Mouse (Mus musculus) neural tube, embryonic 14.5 days (tissue): ENCODE data around the gene Dennd1a. TPM values are rescaled to one million over a fixed set of nuclear protein-coding genes. Genes with fewer than 3 reads are reported as not detected.
A peak's percentile ranks its signal among the peaks of the same experiment; 100 is the strongest.

Experiments used
- ATAC-seq: fragments of 200-750 bp; cut with Nextera tagmentation; 2 replicates; pipeline ENCODE4 v1.8.0; 2017; ENCODE audit warnings: low read depth, mild to moderate bottlenecking, moderate TSS enrichment, moderate library complexity
- H3K27ac ChIP-seq: fragments of 300-500 bp; sonication (generic); 2 replicates; pipeline ENCODE4 v1.5.1; 2014; ENCODE audit warnings: low read depth, mild to moderate bottlenecking, control low read depth, low read length, moderate library complexity, mixed read lengths
- H3K27me3 ChIP-seq: fragments of 300-500 bp; sonication (generic); 2 replicates; pipeline ENCODE4 v1.6.1; 2014; ENCODE audit warnings: low read length; ENCODE audit not compliant: control insufficient read depth, insufficient read depth
- H3K36me3 ChIP-seq: fragments of 300-500 bp; sonication (generic); 2 replicates; pipeline ENCODE4 v1.6.1; 2014; ENCODE audit warnings: low read length, mixed read lengths; ENCODE audit not compliant: control insufficient read depth, insufficient read depth
- H3K4me1 ChIP-seq: fragments of 300-500 bp; sonication (generic); 2 replicates; pipeline ENCODE4 v1.6.1; 2014; ENCODE audit warnings: low read length; ENCODE audit not compliant: control insufficient read depth, insufficient read depth
- H3K4me2 ChIP-seq: fragments of 300-500 bp; sonication (generic); 2 replicates; pipeline ENCODE4 v1.6.1; 2014; ENCODE audit warnings: mild to moderate bottlenecking, low read depth, low read length, control low read depth
- H3K4me3 ChIP-seq: fragments of 300-500 bp; sonication (generic); 2 replicates; pipeline ENCODE4 v1.5.1; 2014; ENCODE audit warnings: low read depth, low read length, control low read depth, mixed read lengths
- H3K9ac ChIP-seq: fragments of 300-500 bp; sonication (generic); replicated peaks from 2 replicates; pipeline ENCODE4 v1.6.1; 2014; ENCODE audit warnings: low read depth, mild to moderate bottlenecking, control low read depth, low read length, mixed read lengths
- H3K9me3 ChIP-seq: fragments of 300-500 bp; sonication (generic); 2 replicates; pipeline ENCODE4 v1.6.1; 2016; ENCODE audit warnings: low read length; ENCODE audit not compliant: control insufficient read depth
- WGBS: fragments of 180-500 bp; shearing (Covaris S2); extraction: QIAGEN DNeasy Blood & Tissue Kit; methylation state at CpG from one replicate; pipeline ENCODE4 v1.1.7; 2014; 5-methylcytosine and 5-hydroxymethylcytosine counted together
- polyA plus RNA-seq: library from polyadenylated mRNA; unstranded; fragments of >200 nt; fragmentation: Nextera tagmentation; extraction: Ambion mirVana; gene quantifications from 2 replicates; pipeline ENCODE4 v1.2.1, GENCODE M21; 2014

Gene Dennd1a
- polyA plus RNA-seq, 1 experiment from 2014 or later = 17.8 TPM

- Histone ChIP-seq H3K4me3 (no peak overlapping the region), H3K36me3 (no peaks in the 10 kb centered on the region), H3K9ac (no peak overlapping the region), H3K4me1 (no peaks in the 10 kb centered on the region), H3K4me2 (no peak overlapping the region), H3K27me3 (no peaks in the 10 kb centered on the region), H3K27ac (no peak overlapping the region), H3K9me3 (no peaks in the 10 kb centered on the region)
- WGBS = 77% methylated on average over 1 of the region's 1 CpGs
- ATAC-seq = no peak
These were observed 18.0 kb upstream of the Dennd1a start for GRCm38 (mm10) chr2:38305152-38305551.

- no peaks in the 10 kb centered on the region for H3K9me3 ChIP-seq
- H3K36me3 ChIP-seq = no peaks in the 10 kb centered on the region
- H3K4me3 ChIP-seq = no peak overlapping the region
- H3K27ac ChIP-seq = no peak overlapping the region
- no peak for ATAC-seq
- no peaks in the 10 kb centered on the region for H3K4me1 ChIP-seq
- whole genome bisulfite sequencing = 82% methylated on average over 2 of the region's 2 CpGs
- no peak overlapping the region for H3K9ac ChIP-seq
- H3K27me3 ChIP-seq = no peaks in the 10 kb centered on the region
- H3K4me2 ChIP-seq = no peak overlapping the region
These were observed 13.8 kb upstream of the Dennd1a start for GRCm38 (mm10) chr2:38300941-38301340.

- no peaks in the 10 kb centered on the region for H3K36me3 ChIP-seq
- 93% methylated on average over 4 of the region's 4 CpGs for WGBS
- H3K9me3 ChIP-seq = no peaks in the 10 kb centered on the region
- ATAC-seq = no peak
- no peak overlapping the region for H3K27ac ChIP-seq
- H3K4me1 ChIP-seq = no peaks in the 10 kb centered on the region
- H3K4me3 ChIP-seq = no peak overlapping the region
- no peak overlapping the region for H3K9ac ChIP-seq
- no peaks in the 10 kb centered on the region for H3K27me3 ChIP-seq
- H3K4me2 ChIP-seq = no peak overlapping the region
These were observed 8.7 kb upstream of the Dennd1a start for GRCm38 (mm10) chr2:38295939-38296338.

- no peaks in the 10 kb centered on the region for H3K27me3 ChIP-seq
- WGBS = 85% methylated on average over 1 of the region's 1 CpGs
- H3K36me3 ChIP-seq = no peaks in the 10 kb centered on the region
- no peaks in the 10 kb centered on the region for H3K4me1 ChIP-seq
- H3K9me3 ChIP-seq = no peaks in the 10 kb centered on the region
- H3K9ac ChIP-seq = no peak overlapping the region
- no peak for ATAC-seq
- H3K27ac ChIP-seq = no peak overlapping the region
- no peak overlapping the region for H3K4me3 ChIP-seq
- no peak overlapping the region for H3K4me2 ChIP-seq
These were observed 4.3 kb upstream of the Dennd1a start for GRCm38 (mm10) chr2:38291526-38291925.

- Histone ChIP-seq H3K36me3 (no peaks in the 10 kb centered on the region), H3K4me3 (no peak overlapping the region), H3K4me1 (no peaks in the 10 kb centered on the region), H3K4me2 (no peak overlapping the region), H3K9ac (no peak overlapping the region), H3K9me3 (no peaks in the 10 kb centered on the region), H3K27ac (no peak overlapping the region), H3K27me3 (no peaks in the 10 kb centered on the region)
- WGBS = 43% methylated on average over 2 of the region's 2 CpGs
- ATAC-seq = no peak
These were observed 1.0 kb upstream of the Dennd1a start for GRCm38 (mm10) chr2:38288226-38288625.

GRCm38 (mm10) chr2:38286433-38286732 is 807 bp downstream of the Dennd1a start:
- WGBS = 10% methylated on average over 4 of the region's 4 CpGs
- H3K4me2 ChIP-seq = peak overlapping the region; percentile 76
- no peak for ATAC-seq

GRCm38 (mm10) chr2:38285781-38286432 is 1.3 kb downstream of the Dennd1a start:
- Histone ChIP-seq H3K4me3 (peak overlapping the region; percentile 87), H3K36me3 (no peaks in the 10 kb centered on the region), H3K9me3 (no peaks in the 10 kb centered on the region), H3K9ac (peak overlapping the region; percentile 84), H3K27me3 (no peaks in the 10 kb centered on the region), H3K4me2 (peak overlapping the region; percentile 76), H3K4me1 (no peaks in the 10 kb centered on the region), H3K27ac (no peak overlapping the region)
- no peak for ATAC-seq
- WGBS = 67% methylated on average over 4 of the region's 4 CpGs

More at GRCm38 (mm10) chr2:38286433-38286732, 807 bp downstream of the Dennd1a start:
- Histone ChIP-seq H3K9me3 (no peaks in the 10 kb centered on the region), H3K27me3 (no peaks in the 10 kb centered on the region), H3K4me3 (peak overlapping the region; percentile 87), H3K27ac (peak overlapping the region; percentile 89; the same call in 1 of the 2 replicates), H3K4me1 (no peaks in the 10 kb centered on the region), H3K36me3 (no peaks in the 10 kb centered on the region), H3K9ac (peak overlapping the region; percentile 84)

- H3K9ac ChIP-seq = no peak overlapping the region
- H3K4me1 ChIP-seq = no peaks in the 10 kb centered on the region
- no peaks in the 10 kb centered on the region for H3K36me3 ChIP-seq
- no peaks in the 10 kb centered on the region for H3K9me3 ChIP-seq
- no peak overlapping the region for H3K27ac ChIP-seq
- WGBS = 86% methylated on average over 1 of the region's 1 CpGs
- no peak for ATAC-seq
- H3K4me2 ChIP-seq = no peak overlapping the region
- no peak overlapping the region for H3K4me3 ChIP-seq
- H3K27me3 ChIP-seq = no peaks in the 10 kb centered on the region
These were observed 3.2 kb downstream of the Dennd1a start for GRCm38 (mm10) chr2:38283961-38284360.

GRCm38 (mm10) chr2:38280376-38280775 is 6.8 kb downstream of the Dennd1a start:
- Histone ChIP-seq H3K27ac (no peak overlapping the region), H3K4me3 (no peak overlapping the region), H3K9ac (no peak overlapping the region), H3K4me1 (no peaks in the 10 kb centered on the region), H3K36me3 (no peaks in the 10 kb centered on the region), H3K9me3 (no peaks in the 10 kb centered on the region), H3K27me3 (no peaks in the 10 kb centered on the region), H3K4me2 (no peak overlapping the region)
- ATAC-seq = no peak
